Mouse (Mus musculus) right cerebral cortex, postnatal 25 days (tissue): ENCODE results near the gene Asb10.
"Not testable (repeated sequence)": the region's sequence is repeated elsewhere in the genome, so short reads cannot be mapped to it uniquely, and the experiment has no call there.

ENCODE experiments used
- DNase-seq: peaks from one replicate; pipeline ENCODE4 v3.0.0; 2022

Asb10 gene

DNA sequence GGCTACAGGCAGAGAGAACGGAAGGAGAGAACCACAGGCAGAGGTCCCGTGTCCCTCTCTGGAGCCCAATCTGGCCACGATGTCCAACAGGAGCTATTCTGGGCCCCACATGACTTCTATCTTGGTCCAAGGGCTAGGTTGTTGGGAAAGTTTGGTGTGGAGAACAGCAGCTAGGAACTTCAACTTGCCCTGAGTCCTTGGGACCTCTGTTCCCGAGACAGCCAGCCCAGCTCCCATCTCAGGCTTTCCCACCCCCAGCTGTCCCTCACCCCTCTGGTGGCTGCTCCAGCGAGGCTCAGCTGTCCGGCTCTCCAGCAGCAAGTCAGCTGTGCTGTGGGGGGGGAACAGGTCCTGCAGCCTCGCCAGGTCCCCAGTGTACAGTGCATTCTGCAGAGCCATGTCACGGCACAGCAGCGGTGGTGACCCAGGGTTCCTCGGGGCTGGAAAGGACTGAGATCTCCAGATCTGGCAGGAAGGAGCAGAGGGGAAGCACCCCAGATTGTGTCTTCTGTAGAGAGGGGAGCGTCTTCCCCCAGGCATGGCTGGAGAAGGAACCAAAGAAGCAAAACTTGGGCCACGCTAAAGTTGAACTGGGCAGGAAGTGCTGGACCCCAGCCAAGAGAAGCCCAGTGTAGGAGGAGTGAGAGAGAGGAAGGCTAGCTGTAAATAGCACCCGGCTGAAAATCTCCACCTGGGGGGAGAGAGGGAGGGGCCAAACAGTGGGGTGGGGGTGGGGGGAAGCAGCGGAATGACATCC is at the start of gene Asb10:
Gene Asb10, minus strand, starts transcription at position 592 of the 757 bp plus-strand sequence.
- no peak for DNase-seq

GRCm38 (mm10) chr5:24589511-24590500 is 49.0 kb upstream of the Asb10 start:
- DNase-seq, result no peak

DNA sequence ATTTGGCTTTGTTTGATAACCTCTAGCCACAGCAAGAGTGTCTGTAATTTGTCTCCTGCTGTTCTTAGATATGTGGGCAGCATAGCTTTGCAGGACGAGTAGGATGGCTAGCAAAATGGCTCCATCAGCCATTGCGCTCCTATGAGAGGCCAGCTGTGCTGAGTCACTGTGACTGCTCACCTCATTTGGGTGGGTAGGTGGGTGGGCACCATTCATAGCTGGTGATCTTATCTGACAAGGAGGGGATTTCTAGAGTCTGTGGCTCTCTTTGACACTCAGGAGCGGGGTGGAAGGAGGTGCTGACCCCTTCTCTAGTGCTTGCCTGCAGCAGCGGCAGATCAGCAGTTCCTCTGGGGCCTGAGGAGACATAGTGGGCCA is 46.4 kb upstream of the Asb10 start:
- peak; percentile 59 for DNase-seq

DNA sequence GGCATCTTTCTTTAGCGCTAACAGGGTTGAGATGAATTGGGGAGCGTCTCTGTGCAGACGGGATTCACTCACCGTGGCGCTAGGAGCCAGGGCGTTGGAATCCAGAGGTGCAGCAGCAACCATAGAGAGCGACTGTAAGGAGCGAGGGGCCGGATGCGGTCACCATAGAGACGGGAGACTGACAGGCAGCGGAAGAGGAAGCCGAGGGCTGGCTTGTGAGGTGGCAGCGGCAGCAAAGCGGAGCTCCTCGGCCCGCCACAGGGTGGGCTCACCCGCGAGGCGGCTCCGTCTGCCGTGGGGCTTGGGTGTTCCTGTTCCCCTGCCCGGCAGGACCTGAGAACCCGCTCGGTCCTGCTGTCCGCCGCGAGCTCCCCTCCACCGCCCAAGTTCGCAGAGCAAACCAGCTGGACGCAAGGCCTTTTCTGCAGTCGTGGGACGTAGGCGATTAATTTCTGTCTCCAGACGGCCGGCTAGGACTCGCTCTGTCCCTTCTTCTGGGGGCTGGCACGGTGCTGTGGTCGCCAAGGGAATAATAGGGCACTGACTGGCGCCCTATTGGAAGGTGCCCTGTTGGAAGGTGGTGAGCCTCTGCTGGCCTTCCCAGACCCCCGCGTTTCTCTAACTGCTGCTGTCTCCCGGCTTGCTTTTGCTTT is 45.9 kb upstream of the Asb10 start, which contains the start of gene Chpf2:
Gene Chpf2, plus strand, starts transcription at position 195 of the 653 bp plus-strand sequence.
- DNase-seq, result peak; percentile 83

DNA sequence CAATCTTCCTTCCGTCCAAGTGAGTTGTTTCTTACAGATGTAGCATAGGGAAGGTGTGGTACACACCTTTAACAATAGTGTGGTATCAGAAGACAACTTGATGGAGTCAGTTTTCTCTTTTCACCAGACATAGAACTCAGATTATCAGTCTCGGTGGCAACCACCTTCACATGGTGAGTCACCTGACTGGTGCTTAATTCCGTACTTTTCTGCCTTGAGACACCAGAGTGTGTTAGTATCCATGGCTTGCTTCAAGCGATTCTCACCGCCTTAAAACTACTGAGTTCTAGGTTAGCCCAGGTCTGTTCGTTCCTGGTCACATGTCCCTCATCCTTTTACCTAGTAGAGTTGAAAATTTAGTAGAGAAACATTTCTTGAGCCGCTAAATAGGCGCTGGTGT is 45.3 kb upstream of the Asb10 start:
- DNase-seq, result no peak

GRCm38 (mm10) chr5:24578109-24578963 is 37.6 kb upstream of the Asb10 start:
- DNase-seq, result no peak

DNA sequence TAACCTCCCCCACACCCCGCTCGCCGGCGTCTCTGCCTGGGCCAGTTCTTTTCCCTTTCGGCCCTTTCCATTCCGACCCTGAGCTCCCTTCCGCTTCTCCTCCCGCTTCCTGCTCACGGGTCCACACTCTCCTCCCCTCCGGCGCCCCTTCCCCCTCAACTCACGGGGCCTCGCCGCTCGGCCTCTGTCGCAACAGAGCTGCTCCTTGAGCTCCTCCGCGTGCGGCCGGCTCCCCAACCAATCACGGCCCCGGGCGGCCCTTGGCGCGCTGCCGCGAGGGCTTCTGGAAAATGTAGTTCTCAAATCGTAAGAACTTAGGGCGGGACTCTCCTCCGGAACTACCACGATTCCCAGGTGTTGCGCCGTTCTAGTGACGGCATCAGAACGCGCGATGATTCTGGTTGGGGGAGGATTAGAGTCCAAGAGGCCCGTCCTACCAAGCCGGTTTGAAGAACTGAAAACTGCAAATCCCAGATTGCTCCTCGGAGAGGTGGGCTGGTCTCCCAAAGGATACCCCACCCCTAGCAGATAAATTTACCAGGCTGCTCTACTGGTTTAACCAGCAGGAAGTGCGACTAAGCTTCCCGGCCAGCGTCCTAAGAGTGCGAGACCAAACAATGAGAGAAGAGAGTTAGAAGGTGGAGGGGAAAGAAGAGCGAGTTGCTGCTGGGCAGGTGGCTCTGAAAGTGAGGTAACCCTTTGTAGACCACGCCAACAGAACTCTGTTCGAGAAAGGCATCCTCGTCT is 36.6 kb upstream of the Asb10 start, which contains the start of gene Abcf2:
Gene Abcf2, minus strand, starts transcription at position 285 of the 747 bp plus-strand sequence.
- peak; percentile 100 for DNase-seq

DNA sequence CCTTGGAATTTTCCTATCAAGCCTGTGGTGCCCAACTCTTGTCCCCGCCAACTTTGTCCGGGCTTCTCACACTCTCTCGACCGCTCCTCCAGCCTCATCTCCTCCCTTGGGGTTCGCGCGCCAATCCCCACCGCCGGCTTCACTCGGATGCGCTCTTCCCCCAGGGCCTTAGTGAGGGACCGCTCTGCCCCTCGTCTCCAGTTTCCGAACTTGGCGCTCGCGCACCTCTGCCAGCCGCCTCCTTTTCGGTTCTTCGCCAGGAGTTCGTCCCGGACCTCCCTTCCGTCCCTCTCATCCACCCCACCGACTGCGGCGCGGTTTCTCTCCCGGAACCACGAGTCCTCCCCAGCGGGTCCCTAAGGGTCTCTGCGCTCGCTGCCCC is 36.0 kb upstream of the Asb10 start:
- DNase-seq, result no peak

- no peak for DNase-seq
These were observed 35.2 kb upstream of the Asb10 start for GRCm38 (mm10) chr5:24575948-24576347.

DNA sequence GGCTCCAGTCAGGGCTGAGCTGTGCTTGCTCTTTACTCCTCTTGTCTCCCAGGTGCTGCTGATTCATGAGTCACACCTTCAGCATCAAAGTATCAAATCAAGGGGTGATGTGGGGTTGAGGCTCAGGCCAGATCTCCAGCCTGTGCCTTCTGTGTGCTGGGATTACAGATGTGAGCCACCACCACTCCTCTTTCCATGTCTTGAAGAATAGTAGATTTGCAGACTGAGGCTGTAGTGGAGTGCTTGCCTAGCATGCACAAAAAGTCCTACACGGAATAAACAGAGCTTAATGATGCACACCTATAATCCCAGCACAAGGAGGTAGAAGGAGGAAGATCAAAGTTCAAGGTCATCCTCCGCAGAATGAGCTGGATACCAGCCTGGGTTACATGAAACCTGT is 15.9 kb upstream of the Asb10 start, which contains the start of gene 4931409K22Rik:
Gene 4931409K22Rik, minus strand, starts transcription at position 101 of the 400 bp plus-strand sequence.
- DNase-seq, result no peak

GRCm38 (mm10) chr5:24555335-24555734 is 14.6 kb upstream of the Asb10 start:
- not testable (repeated sequence) for DNase-seq

- no peak for DNase-seq
These were observed 13.0 kb upstream of the Asb10 start for GRCm38 (mm10) chr5:24553621-24554244.

DNA sequence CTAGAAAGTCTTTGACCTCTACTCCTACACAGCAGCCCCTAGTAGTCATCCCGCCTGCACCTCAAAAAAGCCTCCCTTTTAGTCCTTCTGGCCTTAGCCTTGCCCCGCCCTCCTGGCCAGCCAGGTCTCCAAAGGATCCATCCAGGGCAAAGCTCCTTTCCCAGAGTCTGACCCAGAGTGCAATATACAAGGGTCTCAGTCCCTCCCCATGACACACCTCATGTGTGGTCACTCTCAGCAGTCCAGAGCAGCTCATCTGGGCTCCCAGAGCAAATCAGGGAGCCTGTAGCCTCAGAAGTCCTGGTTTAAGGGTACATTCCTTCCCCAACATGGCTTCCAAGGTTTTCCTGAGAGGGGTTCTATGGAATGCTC is 10.5 kb upstream of the Asb10 start:
- DNase-seq, result no peak

DNA sequence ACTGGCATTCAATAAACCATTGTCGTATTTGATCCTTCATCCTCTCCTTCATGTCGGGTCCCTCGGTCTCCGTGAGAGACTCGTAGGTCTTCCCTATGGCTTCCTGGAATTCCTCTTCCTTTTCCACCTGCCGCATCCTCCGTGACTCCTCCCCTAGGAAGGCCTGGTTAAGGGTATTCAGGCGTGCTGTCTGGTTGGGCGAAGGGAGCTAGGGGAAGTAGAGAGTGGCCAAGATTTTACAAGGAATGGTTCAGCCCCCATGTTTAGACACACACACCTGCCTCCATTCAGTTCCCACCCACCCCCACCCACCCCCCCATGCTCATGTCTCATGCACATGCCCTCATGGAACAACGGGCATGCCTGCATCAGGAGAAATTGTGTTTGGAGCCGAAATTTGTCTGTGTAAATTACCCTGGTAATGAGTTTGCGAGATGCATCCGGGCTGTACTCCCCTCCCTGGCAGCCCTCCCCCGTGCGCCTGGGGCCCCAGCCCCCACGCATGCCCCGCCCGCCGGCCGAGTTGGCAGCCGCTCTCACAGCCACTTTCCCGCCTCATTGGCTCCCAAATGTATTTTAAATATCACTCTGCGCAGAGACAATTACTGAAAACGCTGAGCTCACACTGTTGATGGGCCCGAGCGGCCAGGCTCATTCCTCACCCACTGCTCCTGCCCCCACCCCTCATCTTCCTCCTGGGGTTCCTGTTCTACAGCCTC is 10.0 kb upstream of the Asb10 start:
- peak; percentile 73 for DNase-seq

DNA sequence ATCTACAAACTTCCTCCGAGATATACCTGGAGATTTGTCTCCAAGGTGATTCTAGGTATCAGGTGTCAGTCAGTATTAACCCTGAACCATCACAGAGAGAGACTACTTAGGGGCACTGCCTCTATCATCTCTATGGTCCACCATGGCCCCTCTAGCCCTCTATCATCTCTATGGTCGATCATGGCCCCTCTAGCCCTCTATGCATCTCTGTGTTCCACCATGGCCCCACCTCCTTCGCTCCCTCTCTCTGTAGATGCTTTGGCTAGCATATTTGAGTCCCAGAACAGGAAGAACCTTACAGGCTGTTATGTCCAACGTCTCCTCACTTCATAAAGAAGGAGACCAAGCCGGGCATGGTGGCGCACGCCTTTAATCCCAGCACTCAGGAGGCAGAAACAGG is 1.9 kb upstream of the Asb10 start:
- DNase-seq, result no peak

DNA sequence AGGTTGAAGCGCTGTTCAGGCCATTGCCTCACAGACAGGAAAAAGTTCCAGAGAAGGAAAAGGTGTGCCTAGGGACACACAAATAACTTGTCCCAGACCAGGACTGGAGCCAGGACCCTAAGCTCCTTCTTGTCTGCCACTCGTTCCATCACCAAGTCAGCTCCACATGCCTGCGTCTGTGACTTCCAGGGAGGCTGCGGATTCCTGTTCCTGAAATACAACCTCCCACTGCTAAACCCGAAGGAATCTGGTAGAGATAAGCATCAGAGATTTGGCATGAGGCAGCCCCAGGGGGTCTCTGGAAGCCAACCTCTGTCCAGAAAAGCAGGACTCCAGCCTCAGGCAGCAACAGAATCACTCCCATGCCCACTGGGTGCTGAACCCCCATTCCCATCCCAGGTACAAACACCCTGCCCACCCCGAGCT is 379 bp upstream of the Asb10 start:
- DNase-seq, result no peak

DNA sequence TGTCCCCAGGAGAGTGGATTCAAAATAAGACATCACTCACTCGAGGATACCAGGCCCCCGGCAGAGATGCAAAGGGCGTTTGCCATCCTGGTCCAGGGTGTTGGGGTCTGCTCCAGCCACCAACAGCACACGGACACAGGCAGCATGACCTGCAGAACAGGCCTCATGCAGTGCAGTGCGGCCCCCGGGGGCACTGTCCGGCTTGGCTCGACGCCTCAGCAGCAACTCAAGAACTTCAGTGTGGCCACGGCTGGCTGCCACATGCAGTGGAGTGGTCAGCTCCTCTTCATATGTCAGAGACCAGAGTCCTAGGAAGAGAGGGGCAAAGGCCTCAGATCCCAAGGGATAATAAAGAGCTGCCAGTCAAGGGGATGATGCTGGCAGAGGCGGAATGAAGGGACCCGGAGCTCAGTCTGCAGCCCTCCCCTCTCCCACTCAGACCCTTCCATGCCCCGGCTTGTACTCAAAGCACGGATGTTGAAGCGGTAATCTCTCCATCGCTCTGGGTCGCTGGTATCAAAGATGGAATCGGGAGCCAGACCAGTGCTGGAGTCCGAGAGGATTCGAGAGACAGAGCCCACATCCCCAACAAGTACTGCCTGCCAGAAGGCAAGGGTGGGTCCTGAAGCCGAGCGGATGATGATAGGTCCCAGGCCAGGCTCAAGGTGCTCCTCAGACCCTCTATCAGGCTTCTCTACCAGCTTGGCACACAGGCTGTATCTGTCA is 1.0 kb downstream of the Asb10 start:
- DNase-seq, result no peak

- no peak for DNase-seq
These were observed 3.2 kb downstream of the Asb10 start for GRCm38 (mm10) chr5:24537618-24538017.

GRCm38 (mm10) chr5:24536511-24536910 is 4.3 kb downstream of the Asb10 start:
- DNase-seq, result no peak
